Mouse (Mus musculus) embryonic facial prominence, embryonic 10.5 days (tissue): ENCODE results near the gene Rpgrip1l. TPM values are rescaled to one million over a fixed set of nuclear protein-coding genes. Genes with fewer than 3 reads are reported as not detected.

Experiments
- DNase-seq: peaks from one replicate; pipeline ENCODE4 v3.0.0-alpha.2; 2017; ENCODE audit warnings: low spot score
- H3K27ac ChIP-seq: fragments of 300-500 bp; sonication (generic); replicated peaks from 2 replicates; pipeline ENCODE4 v1.5.1; 2016; ENCODE audit warnings: mild to moderate bottlenecking
- H3K27me3 ChIP-seq: fragments of 300-500 bp; sonication (generic); replicated peaks from 2 replicates; pipeline ENCODE4 v1.6.1; 2016; ENCODE audit warnings: low read depth, mild to moderate bottlenecking; ENCODE audit not compliant: poor library complexity, severe bottlenecking
- H3K36me3 ChIP-seq: fragments of 300-500 bp; sonication (generic); replicated peaks from 2 replicates; pipeline ENCODE4 v1.6.1; 2016; ENCODE audit warnings: mild to moderate bottlenecking, moderate library complexity
- H3K4me1 ChIP-seq: fragments of 300-500 bp; sonication (generic); 2 replicates; pipeline ENCODE4 v1.6.1; 2016
- H3K4me3 ChIP-seq: fragments of 300-500 bp; sonication (generic); 2 replicates; pipeline ENCODE4 v1.5.1; 2016; ENCODE audit warnings: mild to moderate bottlenecking, moderate library complexity
- H3K9me3 ChIP-seq: fragments of 300-500 bp; sonication (generic); 2 replicates; pipeline ENCODE4 v1.6.1; 2016; ENCODE audit warnings: mild to moderate bottlenecking
- WGBS: fragments of 180-500 bp; shearing (Covaris S2); methylation state at CpG from one replicate; pipeline ENCODE4 v1.1.7; 2016; 5-methylcytosine and 5-hydroxymethylcytosine counted together
- polyA plus RNA-seq: library from polyadenylated mRNA; unstranded; fragments of >200 nt; fragmentation: Nextera tagmentation; extraction: Ambion mirVana; gene quantifications from 2 replicates; pipeline ENCODE4 v1.2.1, GENCODE M21; 2016

Rpgrip1l gene
- polyA plus RNA-seq, 1 experiment from 2014 or later = 11.1 TPM

DNA sequence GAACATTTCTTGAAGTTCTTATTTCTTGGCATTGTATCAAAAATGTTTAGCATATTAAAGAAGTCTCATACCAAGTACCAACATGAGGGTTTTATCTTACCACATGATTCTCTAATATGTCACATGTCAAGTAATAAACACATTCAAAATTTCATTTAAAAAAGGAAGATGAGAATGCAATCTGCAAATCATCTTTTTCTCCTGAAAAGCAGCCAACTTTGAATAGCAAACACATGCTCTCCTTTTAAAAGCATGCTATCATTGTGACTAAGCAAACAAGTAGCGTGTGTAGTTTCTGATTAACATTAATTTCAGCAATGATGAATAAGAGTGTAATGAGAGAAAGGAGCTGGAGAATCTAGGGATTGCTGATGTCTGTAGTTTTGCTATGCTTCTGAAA is 29.2 kb downstream of the Rpgrip1l start:
- H3K4me3 ChIP-seq = no peak overlapping the region
- 90% methylated on average over 1 of the region's 1 CpGs for WGBS
- no peak overlapping the region for H3K27ac ChIP-seq
- no peaks in the 10 kb centered on the region for H3K9me3 ChIP-seq
- DNase-seq = no peak
- H3K4me1 ChIP-seq = peaks cover 8% of the 10 kb centered on the region
- no peaks in the 10 kb centered on the region for H3K27me3 ChIP-seq
- H3K36me3 ChIP-seq = no peaks in the 10 kb centered on the region; the same call in 1 of the 2 replicates

DNA sequence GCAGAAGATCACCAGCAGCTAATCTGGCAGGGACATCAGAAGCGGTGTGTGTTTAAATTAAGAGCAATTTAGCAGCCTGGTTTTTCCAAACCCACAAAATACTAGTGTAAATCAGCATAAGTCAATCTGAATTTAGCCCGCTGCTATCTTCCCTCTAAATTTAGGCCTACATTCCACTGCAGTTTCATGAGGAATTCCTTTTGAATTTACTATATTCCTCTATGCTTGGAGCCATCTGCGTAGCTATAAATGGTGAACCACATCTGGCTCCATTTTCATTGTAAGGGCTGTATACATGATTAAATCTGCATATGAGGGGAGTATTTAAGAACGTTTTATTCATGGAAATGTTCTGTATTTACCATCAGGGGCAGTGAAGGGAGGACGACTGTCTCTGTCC is 30.4 kb downstream of the Rpgrip1l start:
- no peak for DNase-seq
- 78% methylated on average over 5 of the region's 5 CpGs for WGBS
- Histone ChIP-seq H3K36me3 (no peaks in the 10 kb centered on the region; the same call in 1 of the 2 replicates), H3K9me3 (no peaks in the 10 kb centered on the region), H3K4me1 (peaks cover 7% of the 10 kb centered on the region), H3K4me3 (no peak overlapping the region), H3K27ac (no peak overlapping the region), H3K27me3 (no peaks in the 10 kb centered on the region)

DNA sequence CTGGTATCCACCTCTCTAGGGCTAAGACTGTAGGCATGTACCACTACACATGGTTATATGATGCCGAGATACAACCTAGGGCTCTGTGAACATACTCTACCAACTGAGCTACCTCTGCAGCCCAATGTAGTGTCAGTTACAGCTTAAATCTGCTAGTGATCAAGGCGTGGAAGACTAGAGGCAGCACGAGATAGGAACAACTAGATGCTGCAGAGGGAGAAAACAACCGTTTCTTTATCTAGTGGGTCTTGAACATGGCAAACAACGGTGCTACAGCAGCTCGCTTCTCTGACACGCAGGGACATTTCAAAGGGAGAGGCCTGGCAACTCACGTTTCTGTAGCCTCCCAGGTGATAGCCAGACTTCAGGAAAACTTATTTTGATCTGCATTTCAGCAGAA is 31.5 kb downstream of the Rpgrip1l start:
- Histone ChIP-seq H3K27ac (no peak overlapping the region), H3K4me1 (no peaks in the 10 kb centered on the region), H3K36me3 (no peaks in the 10 kb centered on the region; the same call in 1 of the 2 replicates), H3K4me3 (no peak overlapping the region), H3K9me3 (no peaks in the 10 kb centered on the region), H3K27me3 (no peaks in the 10 kb centered on the region)
- no peak for DNase-seq
- WGBS = 83% methylated on average over 8 of the region's 8 CpGs

DNA sequence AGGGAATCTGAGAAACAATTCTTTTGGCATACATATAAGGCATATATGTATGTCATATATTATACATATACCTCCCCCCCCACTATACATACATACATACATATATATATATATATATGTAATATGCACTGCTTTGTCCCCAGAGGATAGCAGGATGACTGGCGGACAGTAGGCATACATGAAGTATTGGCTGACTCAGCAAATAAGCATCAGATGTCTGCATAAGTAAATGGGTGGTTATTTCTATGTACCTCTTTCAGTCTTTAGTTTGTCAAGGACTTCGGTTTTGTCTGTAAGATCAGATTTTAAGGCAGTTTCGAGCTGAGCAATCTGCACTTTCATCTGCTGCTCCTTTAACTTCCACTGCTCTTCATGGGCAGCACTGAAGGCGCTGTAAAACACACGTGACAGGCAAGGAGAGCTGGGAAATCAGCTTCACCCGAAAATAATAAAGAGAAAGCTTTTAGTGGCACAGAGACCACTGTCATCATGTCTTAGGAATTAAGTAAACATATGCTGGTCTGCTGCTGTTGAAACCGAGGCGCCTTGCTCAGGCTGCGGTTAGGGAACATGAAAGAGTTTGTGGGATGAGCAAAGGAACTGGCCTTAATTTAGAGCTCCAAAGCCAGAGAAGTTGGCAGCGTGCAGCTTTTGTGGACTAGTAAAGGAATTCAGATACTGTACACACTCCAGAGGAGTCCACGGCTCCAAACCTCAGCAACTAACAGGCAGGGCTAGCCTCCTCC is 32.4 kb downstream of the Rpgrip1l start:
- WGBS = 89% methylated on average over 11 of the region's 11 CpGs
- no peak for DNase-seq
- Histone ChIP-seq H3K9me3 (no peaks in the 10 kb centered on the region; the same call in 1 of the 2 replicates), H3K27me3 (no peaks in the 10 kb centered on the region), H3K4me1 (no peaks in the 10 kb centered on the region), H3K27ac (no peak overlapping the region), H3K4me3 (no peak overlapping the region), H3K36me3 (peaks cover 4% of the 10 kb centered on the region; the same call in 1 of the 2 replicates)

DNA sequence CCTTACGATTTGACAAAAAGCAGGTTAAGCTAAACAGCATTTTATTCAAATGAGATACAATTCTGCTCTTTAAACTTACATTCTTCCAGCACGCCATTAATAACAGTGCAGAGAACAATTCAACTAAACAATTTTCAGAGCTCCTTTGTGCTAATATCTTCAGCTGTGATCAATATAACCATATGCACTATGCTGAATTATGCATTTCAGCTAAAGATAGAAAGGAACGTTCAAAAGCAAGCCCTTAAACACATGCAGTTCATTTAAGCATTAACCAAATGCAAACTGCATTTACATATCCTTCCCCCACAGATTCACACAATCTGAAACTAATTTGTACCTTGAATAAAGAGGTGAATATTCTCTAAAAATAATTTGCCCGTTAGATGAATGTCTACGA is 35.0 kb downstream of the Rpgrip1l start:
- Histone ChIP-seq H3K27ac (no peak overlapping the region), H3K4me3 (no peak overlapping the region), H3K27me3 (no peaks in the 10 kb centered on the region), H3K36me3 (peaks cover 18% of the 10 kb centered on the region), H3K4me1 (no peaks in the 10 kb centered on the region), H3K9me3 (no peaks in the 10 kb centered on the region; the same call in 1 of the 2 replicates)
- no peak for DNase-seq
- WGBS = 86% methylated on average over 5 of the region's 5 CpGs

DNA sequence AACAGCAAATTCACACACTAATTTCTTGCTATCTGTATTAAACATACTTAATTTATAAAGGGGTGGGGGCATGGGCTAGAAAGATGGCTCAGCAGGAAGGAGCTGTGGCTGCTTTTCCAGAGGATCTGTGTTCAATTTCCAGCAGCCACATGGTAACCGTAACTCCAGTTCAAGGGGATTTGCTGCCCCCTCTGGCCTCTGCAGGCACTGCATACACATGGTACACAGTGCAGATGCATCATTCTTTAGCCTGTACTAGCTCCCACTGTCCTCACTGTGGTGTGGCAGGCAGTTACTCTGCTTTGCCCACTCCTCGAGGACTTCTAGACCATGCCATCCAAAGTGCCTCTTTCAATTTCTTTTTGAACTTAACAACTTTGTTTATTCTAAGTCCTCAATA is 36.7 kb downstream of the Rpgrip1l start:
- WGBS = 95% methylated on average over 2 of the region's 2 CpGs
- no peak for DNase-seq
- no peaks in the 10 kb centered on the region; the same call in 1 of the 2 replicates for H3K9me3 ChIP-seq
- no peaks in the 10 kb centered on the region for H3K4me1 ChIP-seq
- no peaks in the 10 kb centered on the region for H3K27me3 ChIP-seq
- peaks cover 27% of the 10 kb centered on the region for H3K36me3 ChIP-seq
- no peak overlapping the region for H3K27ac ChIP-seq
- no peak overlapping the region for H3K4me3 ChIP-seq

DNA sequence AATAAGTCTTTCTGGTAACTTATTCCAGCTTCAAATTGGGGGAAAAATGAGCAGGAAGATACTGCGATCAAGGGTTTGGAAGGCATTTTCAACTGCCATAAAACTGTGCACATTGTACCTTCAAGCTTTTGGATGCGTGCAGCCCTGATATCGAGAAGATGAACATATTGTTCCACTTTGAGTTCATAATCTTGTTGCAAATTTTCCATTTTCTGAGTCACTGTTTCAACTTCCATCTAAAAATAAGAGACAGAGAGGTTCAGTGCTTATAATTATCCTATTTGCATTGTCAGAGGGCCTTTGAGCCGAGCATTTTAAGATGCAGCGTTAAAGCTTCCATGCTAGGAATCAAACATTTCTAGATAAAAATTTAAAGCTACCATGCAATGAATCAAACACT is 39.6 kb downstream of the Rpgrip1l start:
- DNase-seq = no peak
- Histone ChIP-seq H3K4me1 (no peaks in the 10 kb centered on the region), H3K27me3 (no peaks in the 10 kb centered on the region), H3K36me3 (peaks cover 37% of the 10 kb centered on the region), H3K27ac (no peak overlapping the region), H3K4me3 (no peak overlapping the region), H3K9me3 (no peaks in the 10 kb centered on the region; the same call in 1 of the 2 replicates)
- WGBS = 95% methylated on average over 5 of the region's 5 CpGs

DNA sequence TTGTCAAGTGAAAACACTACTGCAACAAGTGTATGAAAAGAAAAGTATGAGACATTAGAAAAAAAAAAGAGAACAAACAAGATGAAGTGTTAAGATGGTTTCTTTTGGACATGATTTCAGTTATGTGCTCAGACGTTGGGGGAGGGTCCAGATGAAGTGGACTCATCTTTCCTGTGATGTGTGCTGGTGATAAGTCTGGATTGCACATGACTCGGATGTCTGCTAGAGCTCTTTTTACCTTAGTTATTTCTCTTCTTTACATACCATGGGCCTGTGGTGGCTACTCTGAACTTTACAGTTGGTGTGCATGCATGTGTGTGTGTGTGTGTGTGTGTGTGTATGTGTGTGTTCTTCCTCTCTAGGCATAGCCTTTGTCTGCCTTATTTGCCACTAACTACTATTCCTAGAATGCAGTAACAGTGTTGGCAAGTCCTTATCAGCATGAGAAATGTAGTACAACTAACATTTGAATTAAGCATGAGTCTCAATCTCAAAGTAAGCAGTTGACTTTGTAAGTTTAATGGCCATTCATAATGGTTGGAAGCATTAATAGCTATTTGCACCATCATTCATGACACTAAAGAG is 43.6 kb downstream of the Rpgrip1l start:
- no peaks in the 10 kb centered on the region for H3K9me3 ChIP-seq
- DNase-seq = no peak
- H3K36me3 ChIP-seq = peaks cover 39% of the 10 kb centered on the region
- no peaks in the 10 kb centered on the region for H3K27me3 ChIP-seq
- no peaks in the 10 kb centered on the region for H3K4me1 ChIP-seq
- H3K4me3 ChIP-seq = no peak overlapping the region
- no peak overlapping the region for H3K27ac ChIP-seq
- WGBS = 87% methylated on average over 2 of the region's 2 CpGs

DNA sequence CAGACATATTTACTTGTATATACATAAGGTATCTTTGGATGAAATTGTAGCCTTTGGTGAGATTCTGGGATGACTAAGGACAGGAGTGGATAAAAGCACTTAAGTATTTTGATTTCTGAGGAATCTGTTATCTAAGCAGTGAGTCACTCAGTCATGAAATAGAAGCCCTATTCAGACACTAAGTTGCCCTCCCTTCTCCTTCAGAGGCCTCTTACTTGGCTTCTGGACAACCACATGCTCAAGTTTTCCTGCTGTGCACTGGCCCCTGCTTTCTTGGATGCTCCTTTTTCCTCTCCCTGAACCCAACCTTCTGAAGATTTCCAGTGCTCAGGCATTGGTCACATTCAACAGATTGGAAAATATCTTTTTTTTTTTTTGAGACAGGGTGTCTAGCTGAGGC is 48.5 kb downstream of the Rpgrip1l start:
- Histone ChIP-seq H3K4me3 (no peak overlapping the region), H3K27me3 (no peaks in the 10 kb centered on the region), H3K4me1 (no peaks in the 10 kb centered on the region), H3K36me3 (peaks cover 18% of the 10 kb centered on the region), H3K27ac (no peak overlapping the region), H3K9me3 (no peaks in the 10 kb centered on the region)
- DNase-seq = no peak

DNA sequence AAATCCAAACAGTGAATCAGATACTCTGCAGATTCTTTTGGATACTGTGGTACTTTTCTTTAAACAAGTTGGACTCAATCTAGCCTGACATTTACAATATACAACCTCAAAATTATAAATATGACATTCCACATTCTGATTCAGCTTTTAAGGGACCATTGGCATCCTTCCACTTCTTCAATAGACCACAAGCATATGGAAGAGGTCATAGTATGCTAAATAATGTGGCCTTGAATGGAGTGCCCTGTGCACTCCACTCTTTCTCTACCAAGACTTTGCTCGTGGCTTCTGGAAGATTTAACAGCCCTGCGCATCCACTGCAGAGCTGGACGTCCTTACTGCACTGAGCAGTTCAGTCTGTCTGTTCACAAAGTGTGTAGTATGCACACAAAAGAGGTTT is 49.1 kb downstream of the Rpgrip1l start:
- H3K27ac ChIP-seq = no peak overlapping the region
- H3K27me3 ChIP-seq = no peaks in the 10 kb centered on the region
- H3K4me3 ChIP-seq = no peak overlapping the region
- peaks cover 16% of the 10 kb centered on the region for H3K36me3 ChIP-seq
- H3K4me1 ChIP-seq = no peaks in the 10 kb centered on the region
- no peak for DNase-seq
- no peaks in the 10 kb centered on the region for H3K9me3 ChIP-seq
- WGBS = 83% methylated on average over 3 of the region's 3 CpGs

DNA sequence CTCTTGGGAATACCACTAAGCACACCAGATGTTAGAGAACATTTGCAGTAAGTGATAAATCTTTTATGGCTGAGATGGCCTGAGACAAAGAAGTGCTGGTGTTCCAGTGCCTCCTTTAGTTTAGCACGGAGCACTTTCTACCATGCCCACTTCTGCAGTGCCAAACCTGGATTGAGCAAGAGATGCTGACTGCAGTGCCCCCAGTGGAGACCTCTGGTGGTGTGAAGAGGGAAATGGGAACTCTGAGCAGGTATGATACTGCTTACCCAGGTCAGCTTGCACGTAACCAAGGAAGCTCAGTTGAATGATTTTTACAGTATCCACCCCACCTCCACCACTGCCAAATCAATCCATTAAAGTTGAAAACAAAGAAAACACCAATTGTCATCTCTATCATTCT is 51.5 kb downstream of the Rpgrip1l start:
- H3K36me3 ChIP-seq = peaks cover 3% of the 10 kb centered on the region; the same call in 1 of the 2 replicates
- DNase-seq = no peak
- H3K4me3 ChIP-seq = no peak overlapping the region
- 78% methylated on average over 2 of the region's 2 CpGs for WGBS
- H3K27ac ChIP-seq = no peak overlapping the region
- no peaks in the 10 kb centered on the region for H3K9me3 ChIP-seq
- no peaks in the 10 kb centered on the region for H3K4me1 ChIP-seq
- no peaks in the 10 kb centered on the region for H3K27me3 ChIP-seq

DNA sequence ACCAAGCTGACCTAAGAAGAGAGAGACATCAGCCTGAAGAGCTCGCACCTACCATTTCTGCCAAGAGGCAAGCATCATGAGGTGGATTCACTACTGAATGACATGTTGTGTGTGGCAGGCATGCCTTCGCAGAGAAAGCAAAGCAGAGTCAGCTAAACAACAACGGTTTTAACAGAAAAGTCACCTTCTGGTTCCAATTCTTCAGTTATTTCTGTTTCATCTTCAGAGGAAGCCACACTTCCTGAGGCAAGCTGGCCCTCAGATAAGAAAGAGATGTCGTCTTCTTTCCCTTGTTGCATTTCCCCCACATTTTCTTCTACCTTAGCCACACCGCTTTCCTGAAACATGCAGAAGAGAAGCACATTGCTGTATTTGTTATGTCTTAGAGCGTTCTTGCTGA is 62.1 kb downstream of the Rpgrip1l start:
- Histone ChIP-seq H3K9me3 (no peaks in the 10 kb centered on the region), H3K36me3 (peaks cover 20% of the 10 kb centered on the region), H3K4me1 (peaks cover under 1% of the 10 kb centered on the region; the same call in 1 of the 2 replicates), H3K27me3 (no peaks in the 10 kb centered on the region), H3K27ac (no peak overlapping the region), H3K4me3 (no peak overlapping the region)
- no peak for DNase-seq
- WGBS = 91% methylated on average over 6 of the region's 6 CpGs

DNA sequence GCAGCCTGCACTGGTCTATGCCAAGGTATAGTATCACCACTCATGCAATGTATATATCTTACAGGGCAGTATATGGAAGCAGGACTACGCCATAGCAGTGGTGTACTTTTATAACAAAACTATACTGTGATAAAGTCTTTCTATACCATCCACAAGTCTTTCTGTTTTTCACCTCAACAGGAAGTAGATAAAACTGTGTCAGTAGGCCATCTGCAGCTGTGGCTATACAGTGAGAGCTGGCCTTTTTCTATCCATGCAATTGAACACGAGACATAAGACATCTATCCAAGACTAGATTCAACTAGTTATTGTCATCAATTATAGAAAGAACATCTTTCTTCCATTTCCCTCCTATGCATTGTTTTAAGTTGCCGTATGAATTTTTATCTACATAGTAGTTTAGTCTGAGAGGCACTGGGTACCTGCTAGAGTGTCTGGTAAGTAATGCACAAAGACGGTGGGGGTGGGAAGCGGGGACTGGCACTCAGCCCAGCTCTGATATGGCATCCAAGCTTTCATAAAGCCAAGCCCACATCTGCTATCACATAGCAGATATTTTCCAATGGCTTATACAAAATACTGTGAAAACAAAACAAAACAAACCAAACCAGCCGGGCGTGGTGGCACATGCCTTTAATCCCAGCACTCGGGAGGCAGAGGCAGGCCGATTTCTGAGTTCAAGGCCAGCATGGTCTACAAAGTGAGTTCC is 63.1 kb downstream of the Rpgrip1l start:
- Histone ChIP-seq H3K9me3 (no peaks in the 10 kb centered on the region), H3K27me3 (no peaks in the 10 kb centered on the region), H3K4me3 (no peak overlapping the region), H3K27ac (no peak overlapping the region), H3K4me1 (peaks cover 5% of the 10 kb centered on the region), H3K36me3 (peaks cover 20% of the 10 kb centered on the region)
- no peak for DNase-seq
- WGBS = 95% methylated on average over 9 of the region's 9 CpGs
